Mouse (Mus musculus): ENCODE measurements around the gene Gm8764.
"Not testable (repeated sequence)": the region's sequence is repeated elsewhere in the genome, so short reads cannot be mapped to it uniquely, and the experiment has no call there.

Gene Gm8764

GRCm38 (mm10) chr10:104159706-104160105 lies at the start of gene Gm8764:
TSS of gene Gm8764 (plus strand) at chr10:104160006.
- not testable (repeated sequence) for DNase-seq (ENCODE audit: low spot score)

- no peak for DNase-seq (ENCODE audit: low spot score)
These were observed 49.8 kb upstream of the Gm8764 start for GRCm38 (mm10) chr10:104110044-104110443.

- DNase-seq (ENCODE audit: low spot score) = no peak
These were observed 41.5 kb upstream of the Gm8764 start for GRCm38 (mm10) chr10:104118312-104118711.

GRCm38 (mm10) chr10:104142687-104143086 lies 17.1 kb upstream of the Gm8764 start, which contains the start of gene Gm21293:
TSS of gene Gm21293 (plus strand) at chr10:104142987.
- not testable (repeated sequence) for DNase-seq (ENCODE audit: low spot score)

- not testable (repeated sequence) for DNase-seq (ENCODE audit: low spot score)
These were observed 8.6 kb upstream of the Gm8764 start, which contains the start of gene Gm6763 for GRCm38 (mm10) chr10:104151197-104151596. TSS of gene Gm6763 (plus strand) at chr10:104151497.

- DNase-seq (ENCODE audit: low spot score) = not testable (repeated sequence)
These were observed 8.4 kb downstream of the Gm8764 start, which contains the start of gene Gm21304 for GRCm38 (mm10) chr10:104168215-104168614. TSS of gene Gm21304 (plus strand) at chr10:104168515.

GRCm38 (mm10) chr10:104176724-104177123 lies 16.9 kb downstream of the Gm8764 start, which contains the start of gene Gm21312:
TSS of gene Gm21312 (plus strand) at chr10:104177024.
- DNase-seq (ENCODE audit: low spot score) = not testable (repeated sequence)

- not testable (repeated sequence) for DNase-seq (ENCODE audit: low spot score)
These were observed 25.4 kb downstream of the Gm8764 start, which contains the start of gene Gm20765 for GRCm38 (mm10) chr10:104185233-104185632. TSS of gene Gm20765 (plus strand) at chr10:104185533.

- DNase-seq (ENCODE audit: low spot score) = not testable (repeated sequence)
These were observed 33.9 kb downstream of the Gm8764 start, which contains the start of gene Gm4340 for GRCm38 (mm10) chr10:104193742-104194141. TSS of gene Gm4340 (plus strand) at chr10:104194042.

- DNase-seq (ENCODE audit: low spot score) = no peak
These were observed 49.8 kb downstream of the Gm8764 start for GRCm38 (mm10) chr10:104209655-104210054.

GRCm38 (mm10) chr10:104210268-104210990 lies 50.6 kb downstream of the Gm8764 start:
- no peak for DNase-seq (ENCODE audit: low spot score)
